Mouse (Mus musculus) kidney, adult 2 months (tissue): ENCODE measurements around the gene Acp2. TPM values are rescaled to one million over a fixed set of nuclear protein-coding genes. Genes with fewer than 3 reads are reported as not detected.

Source experiments
- DNase-seq: peaks from one replicate; pipeline ENCODE4 v3.0.0; 2021
- H3K27ac ChIP-seq: fragments of 200-500 bp; 2 replicates; pipeline ENCODE4 v1.5.1; 2012; ENCODE audit warnings: low read depth, low read length, control low read depth, inconsistent platforms; ENCODE audit not compliant: insufficient read depth
- H3K27me3 ChIP-seq: fragments of 200-500 bp; replicated peaks from 2 replicates; pipeline ENCODE4 v1.6.1; 2012; ENCODE audit warnings: mild to moderate bottlenecking, moderate library complexity, low read length, inconsistent platforms; ENCODE audit not compliant: control insufficient read depth, insufficient read depth
- H3K36me3 ChIP-seq: fragments of 200-500 bp; 2 replicates; pipeline ENCODE4 v1.6.1; 2012; ENCODE audit warnings: mild to moderate bottlenecking, moderate library complexity, low read length, inconsistent platforms; ENCODE audit not compliant: control insufficient read depth, insufficient read depth
- H3K4me1 ChIP-seq: fragments of 200-500 bp; 2 replicates; pipeline ENCODE4 v1.6.1; 2011; ENCODE audit warnings: low read length; ENCODE audit not compliant: control insufficient read depth, insufficient read depth
- H3K4me3 ChIP-seq: fragments of 200-500 bp; 2 replicates; pipeline ENCODE4 v1.5.1; 2011; ENCODE audit warnings: mild to moderate bottlenecking, low read depth, low read length, control low read depth; ENCODE audit not compliant: insufficient read depth
- CTCF ChIP-seq: fragments of 200-500 bp; conservative IDR thresholded peaks from 2 replicates; pipeline ENCODE4 v1.5.1; 2011; ENCODE audit warnings: low read depth, mild to moderate bottlenecking, control low read depth, low read length, moderate library complexity, mixed read lengths; ENCODE audit not compliant: insufficient read depth, insufficient read length
- POLR2A ChIP-seq: fragments of 200-500 bp; IDR thresholded peaks from one replicate; pipeline ENCODE4 v1.6.1; 2011; ENCODE audit warnings: low read depth, low read length, control low read depth
- WGBS: fragments of 180-500 bp; shearing (Covaris S2); methylation state at CpG from one replicate; pipeline ENCODE4 v1.1.7; 2018; 5-methylcytosine and 5-hydroxymethylcytosine counted together
- polyA plus RNA-seq: library from polyadenylated mRNA; depleted of rRNA; stranded (reverse); fragments of >200 nt; gene quantifications from 2 replicates; pipeline ENCODE4 v1.2.3, GENCODE M21; 2012

Gene Acp2
- polyA plus RNA-seq, 1 experiment = 27.0 TPM

DNA sequence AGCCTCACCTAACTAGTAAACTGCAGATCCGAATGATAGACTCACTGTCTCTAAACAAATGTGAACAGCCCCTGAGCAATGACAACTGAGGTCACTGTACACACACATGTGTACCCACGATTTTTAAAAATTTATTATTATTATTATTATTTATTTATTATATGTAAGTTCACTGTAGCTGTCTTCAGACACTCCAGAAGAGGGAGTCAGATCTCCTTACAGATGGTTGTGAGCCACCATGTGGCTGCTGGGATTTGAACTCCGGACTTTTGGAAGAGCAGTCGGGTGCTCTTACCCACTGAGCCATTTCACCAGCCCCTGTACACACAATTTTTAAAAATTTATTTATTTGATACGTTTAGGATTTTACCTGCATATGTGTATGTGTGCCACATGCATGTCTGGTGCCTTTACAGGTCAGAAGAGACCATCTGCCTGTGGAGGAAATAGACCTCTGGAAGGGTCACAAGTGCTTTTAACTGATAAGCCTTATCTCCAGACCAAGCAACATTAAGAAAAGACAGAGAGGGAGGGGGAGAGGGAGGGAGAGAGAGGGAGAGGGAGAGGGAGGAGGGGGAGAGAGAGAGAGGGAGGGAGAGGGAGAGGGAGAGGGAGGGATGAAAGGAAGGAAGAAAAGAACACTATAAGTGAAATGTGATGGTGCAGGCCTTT lies 42.0 kb downstream of the Acp2 start:
- Histone ChIP-seq H3K36me3 (no peaks in the 10 kb centered on the region), H3K4me1 (no peaks in the 10 kb centered on the region), H3K27ac (no peak overlapping the region), H3K27me3 (no peaks in the 10 kb centered on the region), H3K4me3 (no peak overlapping the region)
- DNase-seq = no peak
- TF ChIP-seq POLR2A (no peak), CTCF (no peak)
- WGBS = 76% methylated on average over 5 of the region's 5 CpGs

GRCm38 (mm10) chr2:91248366-91248765 lies 45.7 kb downstream of the Acp2 start:
- H3K27me3 ChIP-seq = no peaks in the 10 kb centered on the region
- H3K36me3 ChIP-seq = no peaks in the 10 kb centered on the region
- WGBS = 87% methylated on average over 4 of the region's 4 CpGs
- no peak for DNase-seq
- H3K27ac ChIP-seq = no peak overlapping the region
- H3K4me3 ChIP-seq = no peak overlapping the region
- no peaks in the 10 kb centered on the region for H3K4me1 ChIP-seq
- TF ChIP-seq POLR2A = no peak
- no peak for TF ChIP-seq CTCF

DNA sequence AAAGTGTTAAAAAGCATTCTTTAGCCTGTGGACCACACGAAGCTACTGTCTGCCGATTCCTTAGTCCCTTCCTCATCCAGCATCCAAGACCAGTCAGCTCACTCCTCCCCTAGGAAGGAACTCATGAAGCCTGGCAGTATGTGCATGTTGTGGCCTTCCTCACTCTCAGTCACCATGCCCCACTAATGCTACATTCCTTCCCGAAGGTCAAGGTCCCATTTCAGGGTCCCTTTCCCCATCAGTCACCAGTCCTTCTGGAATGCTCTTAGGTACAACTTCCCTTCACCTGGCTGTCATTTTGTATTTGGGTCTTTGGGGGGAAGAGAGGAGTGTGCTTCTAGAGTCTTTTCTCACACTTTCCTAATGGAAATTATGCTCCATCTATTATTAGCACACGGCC lies 49.3 kb downstream of the Acp2 start:
- Histone ChIP-seq H3K4me3 (no peak overlapping the region), H3K27me3 (no peaks in the 10 kb centered on the region), H3K27ac (no peak overlapping the region), H3K4me1 (no peaks in the 10 kb centered on the region), H3K36me3 (no peaks in the 10 kb centered on the region)
- TF ChIP-seq CTCF (no peak), POLR2A (no peak)
- 69% methylated on average over 4 of the region's 4 CpGs for WGBS
- no peak for DNase-seq

DNA sequence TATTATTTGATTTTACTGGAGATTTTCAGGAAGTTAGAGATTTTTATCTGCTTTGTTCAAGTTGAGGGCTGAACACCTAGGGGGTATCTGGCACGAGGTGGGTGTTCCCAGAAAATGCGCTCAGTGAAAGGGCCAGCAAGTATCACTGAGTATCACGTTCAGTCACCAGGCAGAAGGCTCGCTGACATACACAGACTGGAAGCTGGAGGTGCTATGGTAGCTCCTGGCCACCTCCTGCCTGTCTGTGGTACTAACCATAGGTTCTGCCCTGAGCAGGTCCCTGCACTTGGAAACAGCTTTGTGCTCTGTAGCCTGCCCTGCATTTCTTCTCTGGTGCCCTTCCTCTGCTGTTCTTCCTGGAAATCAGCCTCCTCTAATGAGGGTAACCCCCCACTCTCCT lies 49.8 kb downstream of the Acp2 start:
- no peak for DNase-seq
- TF ChIP-seq CTCF (no peak), POLR2A (no peak)
- WGBS = 62% methylated on average over 4 of the region's 4 CpGs

GRCm38 (mm10) chr2:91254725-91255380 lies 52.2 kb downstream of the Acp2 start:
- Histone ChIP-seq H3K27ac (no peak overlapping the region), H3K4me3 (no peak overlapping the region), H3K36me3 (no peaks in the 10 kb centered on the region), H3K27me3 (no peaks in the 10 kb centered on the region), H3K4me1 (no peaks in the 10 kb centered on the region)
- no peak for TF ChIP-seq POLR2A
- TF ChIP-seq CTCF = no peak
- no peak for DNase-seq
- 49% methylated on average over 8 of the region's 8 CpGs for WGBS

More for the DNA sequence above, 49.8 kb downstream of the Acp2 start:
- H3K27me3 ChIP-seq = no peaks in the 10 kb centered on the region
- no peak overlapping the region for H3K27ac ChIP-seq
- H3K4me1 ChIP-seq = no peaks in the 10 kb centered on the region
- H3K36me3 ChIP-seq = no peaks in the 10 kb centered on the region
- H3K4me3 ChIP-seq = no peak overlapping the region

DNA sequence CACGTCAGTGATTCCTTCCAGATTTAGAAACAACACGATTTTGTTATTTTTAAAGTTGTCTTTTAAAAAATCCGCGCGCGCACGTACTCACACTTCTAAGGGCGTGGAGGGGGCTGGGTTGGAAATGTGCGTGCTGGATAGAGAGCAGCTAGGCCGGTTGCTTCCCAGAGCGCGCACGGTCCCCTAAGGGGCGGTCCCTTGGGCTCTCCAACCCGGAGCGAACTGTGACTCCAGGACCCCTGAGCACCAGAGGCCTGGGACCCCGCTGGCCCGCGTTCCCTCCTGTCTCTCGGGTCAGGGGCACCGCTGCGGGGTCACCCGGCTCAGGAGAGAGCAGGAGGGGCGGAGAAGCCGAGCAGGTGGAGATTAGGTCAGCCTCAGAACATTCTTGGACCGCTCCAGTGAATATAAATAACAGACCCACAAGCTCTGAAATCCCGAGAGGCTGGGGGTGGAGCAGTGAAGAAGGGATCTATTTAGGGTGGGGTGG lies 53.0 kb downstream of the Acp2 start, which contains the start of gene Pacsin3:
TSS of gene Pacsin3 (plus strand) at position 294 of the 490 bp plus-strand sequence.
- TF ChIP-seq POLR2A = no peak
- TF ChIP-seq CTCF = no peak
- no peaks in the 10 kb centered on the region for H3K36me3 ChIP-seq
- 6% methylated on average over 27 of the region's 27 CpGs for WGBS
- peak within 1 kb of the TSS; percentile 87 for H3K4me3 ChIP-seq
- H3K27me3 ChIP-seq = no peaks in the 10 kb centered on the region
- peak; percentile 31 for DNase-seq
- H3K4me1 ChIP-seq = no peaks in the 10 kb centered on the region
- H3K27ac ChIP-seq = peak within 1 kb of the TSS; percentile 45

GRCm38 (mm10) chr2:91256256-91257125 lies 53.8 kb downstream of the Acp2 start:
- Histone ChIP-seq H3K4me1 (no peaks in the 10 kb centered on the region), H3K4me3 (peak overlapping the region; percentile 87), H3K27me3 (no peaks in the 10 kb centered on the region), H3K27ac (peak overlapping the region; percentile 45), H3K36me3 (no peaks in the 10 kb centered on the region)
- peak; percentile 72 for DNase-seq
- TF ChIP-seq CTCF (no peak), POLR2A (no peak)
- under 1% methylated on average over 52 of the region's 52 CpGs for WGBS
